Mouse (Mus musculus): ENCODE measurements around the gene Atp5d.

DNA sequence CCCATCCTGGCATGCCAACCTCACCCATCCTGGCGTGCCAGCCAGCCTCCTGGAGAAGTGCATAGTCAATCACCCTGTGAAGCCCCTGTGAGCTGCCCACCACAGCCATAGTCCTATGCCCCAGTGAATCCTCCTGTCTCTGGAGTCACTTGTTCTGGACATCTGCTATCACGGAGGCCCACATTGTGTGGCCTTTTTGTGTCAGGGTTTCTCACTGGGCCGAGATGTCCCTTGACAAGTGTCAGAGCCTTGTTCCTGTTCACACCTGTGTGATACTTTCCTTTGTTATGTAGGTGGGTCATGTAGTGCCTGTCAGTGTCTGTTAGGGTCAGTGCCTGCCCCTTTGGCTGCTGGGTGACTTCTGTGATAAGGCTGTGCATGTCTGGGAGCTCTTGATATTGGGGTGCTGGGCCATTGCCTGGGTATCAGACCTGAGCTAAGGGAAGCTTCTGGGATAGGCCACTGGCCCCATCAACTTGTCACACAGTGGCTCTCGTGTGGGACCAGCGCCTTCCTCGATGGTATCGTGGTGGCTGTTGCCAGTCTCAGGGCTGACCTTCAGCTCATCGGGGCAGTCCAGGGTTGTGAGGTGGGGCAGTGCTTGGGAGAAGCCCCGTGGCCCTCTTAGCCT, 14.4 kb upstream of the Atp5d start:
- TF ChIP-seq CTCF (IDR thresholded peaks at IDR 0.05; ENCODE audit: borderline replicate concordance, control insufficient read depth, extremely low read depth, insufficient read depth, low read length, poor library complexity): no peak
- TF ChIP-seq POLR2A (IDR thresholded peaks at IDR 0.05; ENCODE audit: control insufficient read depth, extremely low read depth, insufficient read depth, low read length, poor library complexity): no peak
